Mouse (Mus musculus): ENCODE measurements around the gene Wdr46. TPM values are rescaled to one million over a fixed set of nuclear protein-coding genes. Genes with fewer than 3 reads are reported as not detected.
A peak's percentile ranks its signal among the peaks of the same experiment; 100 is the strongest.

The Wdr46 gene
- polyA plus RNA-seq, 1 experiment, result 10.1 TPM

DNA sequence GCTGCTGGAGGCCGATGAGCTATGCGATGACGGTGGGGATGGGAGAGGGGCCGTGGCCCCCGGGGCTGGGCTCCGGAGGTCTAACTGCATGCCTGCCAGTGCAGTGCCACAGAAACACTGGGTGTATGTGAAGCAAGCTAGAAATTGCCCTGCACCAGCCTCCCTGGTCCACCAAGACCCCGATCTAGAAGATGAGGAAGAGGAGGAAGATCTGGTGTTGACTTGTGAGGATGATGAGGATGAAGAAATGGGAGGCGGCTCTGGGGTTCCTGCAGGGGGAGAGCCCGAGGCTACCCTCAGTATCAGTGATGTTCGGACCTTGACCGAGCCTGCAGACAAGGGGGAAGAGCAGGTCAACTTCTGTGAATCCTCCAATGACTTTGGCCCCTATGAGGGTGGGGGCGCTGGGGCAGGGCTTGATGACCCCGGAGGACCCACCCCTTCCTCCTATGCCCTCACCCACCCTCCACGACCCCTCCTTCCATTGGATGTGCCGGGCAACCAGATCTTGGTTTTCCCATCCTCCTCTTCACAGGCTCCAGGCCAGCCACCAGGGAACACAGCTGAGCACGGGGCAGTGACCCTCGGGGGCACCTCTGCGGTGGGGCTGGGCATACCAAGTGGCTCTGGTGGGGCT lies 22.7 kb upstream of the Wdr46 start:
- no peak overlapping the region for H3K27ac ChIP-seq (replicated peaks; ENCODE audit: low read depth, low read length)
- peak overlapping the region; percentile 96; the same call in 1 of the 2 replicates for H3K4me3 ChIP-seq (ENCODE audit: insufficient read depth, low read depth, low read length)

GRCm38 (mm10) chr17:33918293-33919203 lies 21.9 kb upstream of the Wdr46 start:
- Histone ChIP-seq H3K4me3 (ENCODE audit: insufficient read depth, low read depth, low read length) (peak overlapping the region; percentile 96), H3K4me1 (ENCODE audit: control insufficient read depth, insufficient read depth, insufficient read length, low read length) (peaks cover 10% of the 10 kb centered on the region; the same call in 1 of the 2 replicates), H3K27ac (replicated peaks; ENCODE audit: low read depth, low read length) (peak overlapping the region; percentile 85)

More for the DNA sequence above, 22.7 kb upstream of the Wdr46 start:
- H3K4me1 ChIP-seq (ENCODE audit: control insufficient read depth, insufficient read depth, insufficient read length, low read length), result peaks cover 10% of the 10 kb centered on the region; the same call in 1 of the 2 replicates

DNA sequence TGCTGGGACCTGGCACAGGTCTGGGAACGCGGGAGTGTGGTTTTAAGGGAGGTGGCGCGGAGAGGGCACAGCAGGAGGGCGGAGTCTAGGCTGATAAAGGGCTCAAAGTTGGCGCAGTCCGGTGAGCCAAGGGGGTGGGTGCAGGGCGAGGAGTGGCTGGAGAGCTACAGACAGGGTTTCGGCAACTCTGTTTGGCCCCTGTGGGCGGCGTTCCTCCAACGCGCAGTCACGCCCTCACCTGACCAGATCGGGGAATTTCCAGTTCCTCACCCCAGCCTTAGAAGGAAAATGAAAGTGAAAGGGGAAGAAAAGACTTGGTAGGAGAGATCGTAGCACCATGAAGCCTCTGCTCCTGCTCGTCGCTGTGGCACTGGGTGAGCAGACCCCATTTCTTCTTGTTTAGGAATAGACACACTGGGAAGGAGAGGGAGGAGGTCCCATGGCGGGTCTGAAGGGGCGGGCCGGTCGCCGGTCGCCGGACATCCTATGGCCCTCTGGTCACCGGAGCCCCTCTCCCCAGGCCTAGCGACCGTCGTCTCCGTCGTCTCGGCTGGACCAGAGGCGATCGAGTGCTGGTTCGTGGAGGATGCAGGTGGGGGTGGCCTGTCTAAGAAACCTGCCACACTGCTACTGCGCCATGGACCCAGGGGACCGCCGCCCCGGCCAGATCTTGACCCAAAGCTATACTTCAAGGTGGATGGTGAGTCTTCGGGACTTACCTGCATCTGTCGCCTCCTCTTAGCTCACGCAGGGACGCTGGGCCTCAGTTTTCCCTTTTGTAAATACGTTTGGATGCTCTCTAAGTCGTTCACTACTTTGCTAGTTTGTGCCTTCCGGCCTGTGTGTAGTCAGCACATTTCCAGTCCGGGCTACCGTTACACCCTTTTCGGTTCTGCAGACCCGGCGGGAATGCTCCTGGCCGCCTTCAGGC lies 20.8 kb upstream of the Wdr46 start:
- Histone ChIP-seq H3K4me3 (ENCODE audit: insufficient read depth, low read depth, low read length) (peak overlapping the region; percentile 96), H3K4me1 (ENCODE audit: control insufficient read depth, insufficient read depth, insufficient read length, low read length) (peaks cover 10% of the 10 kb centered on the region; the same call in 1 of the 2 replicates), H3K27ac (replicated peaks; ENCODE audit: low read depth, low read length) (peak overlapping the region; percentile 85)

GRCm38 (mm10) chr17:33920282-33921097 lies 20.0 kb upstream of the Wdr46 start:
- Histone ChIP-seq H3K27ac (replicated peaks; ENCODE audit: low read depth, low read length) (peak overlapping the region; percentile 85), H3K4me1 (ENCODE audit: control insufficient read depth, insufficient read depth, insufficient read length, low read length) (peaks cover 10% of the 10 kb centered on the region; the same call in 1 of the 2 replicates), H3K4me3 (ENCODE audit: insufficient read depth, low read depth, low read length) (peak overlapping the region; percentile 96)

- Histone ChIP-seq H3K4me1 (ENCODE audit: control insufficient read depth, insufficient read depth, insufficient read length, low read length) (peaks cover 10% of the 10 kb centered on the region; the same call in 1 of the 2 replicates), H3K4me3 (ENCODE audit: insufficient read depth, low read depth, low read length) (no peak overlapping the region), H3K27ac (replicated peaks; ENCODE audit: low read depth, low read length) (no peak overlapping the region)
Measured at GRCm38 (mm10) chr17:33921361-33921760, 19.1 kb upstream of the Wdr46 start.

- H3K4me3 ChIP-seq (ENCODE audit: insufficient read depth, low read depth, low read length), result no peak overlapping the region
- no peak overlapping the region for H3K27ac ChIP-seq (replicated peaks; ENCODE audit: low read depth, low read length)
- H3K4me1 ChIP-seq (ENCODE audit: control insufficient read depth, insufficient read depth, insufficient read length, low read length), result no peaks in the 10 kb centered on the region
Measured at GRCm38 (mm10) chr17:33924577-33925283, 15.7 kb upstream of the Wdr46 start.

- Histone ChIP-seq H3K27ac (replicated peaks; ENCODE audit: low read depth, low read length) (no peak overlapping the region), H3K4me1 (ENCODE audit: control insufficient read depth, insufficient read depth, insufficient read length, low read length) (no peaks in the 10 kb centered on the region), H3K4me3 (ENCODE audit: insufficient read depth, low read depth, low read length) (no peak overlapping the region)
Measured at GRCm38 (mm10) chr17:33925406-33926116, 14.9 kb upstream of the Wdr46 start.

DNA sequence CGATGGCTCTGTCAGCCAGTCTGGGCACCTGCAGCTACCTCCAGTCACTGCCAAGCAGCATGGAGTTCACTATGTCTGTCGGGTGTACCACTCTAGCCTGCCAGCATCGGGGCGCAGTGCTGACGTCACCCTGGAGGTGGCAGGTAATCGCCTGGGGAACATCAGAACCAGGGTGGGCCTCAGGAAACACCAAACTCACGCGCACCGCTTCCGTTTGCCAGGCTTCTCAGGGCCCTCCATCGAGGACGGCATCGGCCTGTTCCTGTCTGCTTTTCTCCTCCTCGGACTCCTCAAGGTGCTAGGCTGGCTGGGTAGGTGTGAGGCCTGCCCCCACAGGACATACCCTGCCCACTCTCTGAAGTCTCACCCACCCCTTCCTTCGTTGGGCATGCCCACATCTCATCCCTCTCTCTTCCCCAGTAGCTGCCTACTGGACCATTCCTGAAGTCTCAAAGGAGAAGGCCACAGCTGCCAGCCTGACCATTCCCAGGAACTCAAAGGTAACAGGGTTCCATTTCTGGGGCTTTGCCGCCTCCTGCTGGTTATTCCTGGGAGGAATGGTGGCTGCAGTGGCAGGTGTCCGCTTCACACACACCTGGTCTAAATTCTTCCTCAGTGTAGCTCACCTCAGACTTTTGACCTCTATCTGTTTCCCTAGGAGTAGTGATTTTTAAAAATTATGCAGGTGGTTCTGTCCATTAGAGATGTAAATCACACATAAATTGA lies 14.1 kb upstream of the Wdr46 start:
- H3K4me3 ChIP-seq (ENCODE audit: insufficient read depth, low read depth, low read length), result no peak overlapping the region
- no peaks in the 10 kb centered on the region; the same call in 1 of the 2 replicates for H3K4me1 ChIP-seq (ENCODE audit: control insufficient read depth, insufficient read depth, insufficient read length, low read length)
- H3K27ac ChIP-seq (replicated peaks; ENCODE audit: low read depth, low read length), result no peak overlapping the region

GRCm38 (mm10) chr17:33928251-33928947 lies 12.1 kb upstream of the Wdr46 start:
- H3K27ac ChIP-seq (replicated peaks; ENCODE audit: low read depth, low read length), result no peak overlapping the region
- H3K4me1 ChIP-seq (ENCODE audit: control insufficient read depth, insufficient read depth, insufficient read length, low read length), result peaks cover 3% of the 10 kb centered on the region; the same call in 1 of the 2 replicates
- H3K4me3 ChIP-seq (ENCODE audit: insufficient read depth, low read depth, low read length), result peak overlapping the region; percentile 90

DNA sequence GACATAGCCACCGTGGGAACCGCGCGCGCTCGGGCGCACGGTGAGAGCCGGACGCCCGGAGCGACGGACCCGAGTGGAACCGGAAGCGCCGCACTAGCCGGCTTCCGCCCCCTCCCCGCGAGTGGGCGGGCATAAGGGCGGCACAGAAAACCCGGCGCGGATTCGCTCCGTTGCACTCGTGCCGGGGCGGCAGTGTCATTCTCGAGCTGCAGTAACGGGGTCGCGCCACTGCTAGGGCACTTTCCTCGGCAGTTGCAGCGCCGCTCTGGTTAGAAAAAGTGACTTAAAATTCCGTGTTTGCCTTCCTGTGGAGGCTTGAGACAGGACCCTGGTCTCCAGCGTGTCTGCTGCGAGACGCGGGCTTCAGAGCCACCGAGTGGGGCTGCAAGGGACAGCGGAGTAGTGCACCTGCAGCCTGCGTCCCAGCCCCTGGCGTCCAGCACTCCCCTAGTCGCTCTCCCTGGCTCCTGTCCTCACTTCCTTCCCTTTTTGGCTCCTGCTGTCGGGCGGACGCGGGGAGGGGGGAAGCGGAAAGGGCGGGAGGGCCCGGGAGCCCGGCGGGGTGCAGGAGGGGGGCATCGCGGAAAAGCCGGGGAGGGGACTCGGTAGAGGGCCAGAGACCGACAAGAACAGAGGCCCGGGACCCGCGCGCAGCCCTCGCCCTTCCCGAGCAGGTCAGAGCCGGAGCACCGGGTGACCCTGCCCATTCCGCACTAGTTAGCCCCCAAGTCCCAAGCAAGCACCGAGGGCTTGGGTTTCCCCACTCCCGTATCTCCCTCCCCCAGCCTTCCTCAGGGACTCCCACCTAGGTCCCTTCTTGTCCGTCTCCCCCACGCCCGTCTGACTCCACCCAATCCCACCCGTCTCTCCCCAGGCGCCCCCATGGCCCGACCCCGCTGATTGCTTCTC lies 10.8 kb upstream of the Wdr46 start, which contains the start of gene Rgl2:
TSS of gene Rgl2 (plus strand) at position 173 of the 909 bp plus-strand sequence.
- Histone ChIP-seq H3K27ac (replicated peaks; ENCODE audit: low read depth, low read length) (peak within 1 kb of the TSS; percentile 92), H3K4me3 (ENCODE audit: insufficient read depth, low read depth, low read length) (peak within 1 kb of the TSS; percentile 90), H3K4me1 (ENCODE audit: control insufficient read depth, insufficient read depth, insufficient read length, low read length) (peaks cover 3% of the 10 kb centered on the region; the same call in 1 of the 2 replicates)
